Mouse (Mus musculus) T-cell, adult 2 months (primary cell): ENCODE results near the gene Gm15446.
"Not testable (repeated sequence)": the region's sequence is repeated elsewhere in the genome, so short reads cannot be mapped to it uniquely, and the experiment has no call there.

Experiments used
- DNase-seq: peaks from one replicate; pipeline ENCODE4 v3.0.0; 2022; ENCODE audit warnings: low spot score

The Gm15446 gene

DNA sequence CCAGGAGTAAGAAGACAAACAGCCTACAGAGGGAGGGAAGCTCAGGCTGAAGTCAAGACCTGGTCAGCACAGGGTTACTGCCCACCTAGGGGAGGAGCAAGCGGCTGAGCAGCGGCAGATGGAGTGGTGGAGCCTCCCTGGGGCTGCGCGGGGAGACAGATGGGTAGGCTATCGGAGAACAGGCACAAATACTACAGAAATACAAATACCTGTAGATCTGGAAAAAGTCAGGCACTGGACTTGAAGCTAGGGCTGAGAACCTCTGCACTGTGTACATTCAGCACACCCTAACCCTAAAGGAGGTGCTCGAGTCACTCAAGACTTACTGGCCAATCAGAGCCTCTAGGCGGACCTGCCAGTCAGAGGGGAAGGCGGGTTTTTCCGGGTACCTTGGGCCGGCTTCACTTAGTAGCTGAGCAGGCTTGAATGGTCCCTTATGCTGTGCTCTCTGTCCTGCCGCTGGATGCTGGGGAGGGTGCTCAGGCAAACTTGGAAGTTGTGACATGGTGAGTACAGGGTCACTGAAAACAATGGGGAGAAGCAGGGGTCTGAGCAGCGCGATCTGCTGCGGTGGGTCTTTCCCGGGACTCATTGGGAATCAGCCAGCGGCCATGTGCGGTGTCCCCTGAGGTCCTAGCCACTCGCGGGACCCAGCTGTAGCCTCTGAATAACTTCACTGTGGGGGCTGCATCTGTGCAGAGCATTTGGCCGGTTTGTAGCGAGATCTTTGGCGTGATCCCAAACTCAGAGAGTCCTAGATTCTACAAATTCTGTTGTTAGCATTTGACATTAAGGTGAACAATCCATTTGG lies at the start of gene Gm15446:
TSS of gene Gm15446 (plus strand) at position 140 of the 811 bp plus-strand sequence.
- DNase-seq = peak; percentile 78

GRCm38 (mm10) chr5:109924129-109924528 lies 929 bp downstream of the Gm15446 start:
- peak; percentile 6 for DNase-seq

GRCm38 (mm10) chr5:109924936-109925335 lies 1.7 kb downstream of the Gm15446 start:
- DNase-seq = no peak

DNA sequence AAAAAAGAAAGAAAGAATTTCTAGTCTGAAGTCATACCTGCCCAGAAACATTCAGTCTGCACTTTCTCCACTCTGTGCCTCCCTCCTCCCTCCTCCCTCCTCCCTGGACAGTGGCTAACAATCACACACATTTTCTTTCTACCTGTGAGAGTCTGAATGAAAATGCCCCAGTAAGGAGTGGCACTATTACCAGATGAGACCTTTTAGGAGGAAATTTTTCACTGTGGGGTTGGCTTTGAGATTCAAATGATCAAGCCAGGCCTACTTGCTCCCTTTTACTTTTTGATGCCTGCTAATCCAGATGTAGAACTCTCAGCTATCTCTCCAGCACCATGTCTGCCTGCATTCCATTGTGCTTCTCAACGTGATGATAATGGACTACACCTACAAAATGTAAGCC lies 27.1 kb downstream of the Gm15446 start:
- DNase-seq = no peak

GRCm38 (mm10) chr5:109980743-109981142 lies 57.5 kb downstream of the Gm15446 start:
- DNase-seq = not testable (repeated sequence)
